Mouse (Mus musculus) monocyte, adult 5-6 weeks (primary cell): Measurements from ENCODE around the gene Vegfd. TPM values are rescaled to one million over a fixed set of nuclear protein-coding genes. Genes with fewer than 3 reads are reported as not detected.

Experiments
- ATAC-seq: fragments of 153-309, 156-312 bp; replicated peaks from 2 replicates; pipeline ENCODE4 v1.8.0; 2017; ENCODE audit warnings: mild to moderate bottlenecking; ENCODE audit not compliant: low TSS enrichment, insufficient number of reproducible peaks, severe bottlenecking, poor library complexity, low FRiP score
- total RNA-seq: library from RNA; stranded (forward); fragments of 200-1000, 200-491, 200-594 nt; gene quantifications from 3 replicates; pipeline ENCODE4 v1.2.3, GENCODE M21; 2017

Gene Vegfd
- total RNA-seq, 1 experiment from 2014 or later, result not detected

- no peak for ATAC-seq
Measured at GRCm38 (mm10) chrX:164447682-164448071, 74.5 kb downstream of the Vegfd start.

GRCm38 (mm10) chrX:164449201-164449600, 76.0 kb downstream of the Vegfd start:
- ATAC-seq, result no peak

Other genes starting within 250 kb of the Vegfd start
- not detected in 3 replicates for gene Ace2, start 234.0 kb upstream of the Vegfd start, total RNA-seq
- 16.2 to 31.2 TPM (median 29.7 TPM) in 3 replicates for gene Bmx, start 115.2 kb upstream of the Vegfd start, total RNA-seq
- gene Pir, start 104.0 kb upstream of the Vegfd start, total RNA-seq, result 0.58 TPM in 1 of 3 replicates, not detected in the others
- gene Piga, start 46.4 kb downstream of the Vegfd start, total RNA-seq, result 10.9 to 15.9 TPM (median 11.4 TPM) in 3 replicates
- 0.29 TPM in 1 of 3 replicates, not detected in the others for gene Asb11, start 63.6 kb downstream of the Vegfd start, total RNA-seq
- gene Asb9, start 132.9 kb downstream of the Vegfd start, total RNA-seq, result not detected in 3 replicates